Mouse (Mus musculus) frontal cortex, adult 2 months (tissue): ENCODE results near the gene Mgl2. TPM values are rescaled to one million over a fixed set of nuclear protein-coding genes. Genes with fewer than 3 reads are reported as not detected.
"Not testable (repeated sequence)": the region's sequence is repeated elsewhere in the genome, so short reads cannot be mapped to it uniquely, and the experiment has no call there.

Source experiments
- DNase-seq, 2 experiments: peaks; one replicate each; pipeline ENCODE4 v3.0.0; 2022; ENCODE audit warnings: low spot score in 1 of 2; ENCODE audit errors: extremely low spot score in 1 of 2
- polyA plus RNA-seq: library from polyadenylated mRNA; depleted of rRNA; stranded (reverse); fragments of >200 nt; gene quantifications from 2 replicates; pipeline ENCODE4 v1.2.3, GENCODE M21; 2012; rRNA removed

Gene Mgl2
- polyA plus RNA-seq, 1 experiment: 0.92 TPM

GRCm38 (mm10) chr11:70169471-70169870 is 39.3 kb downstream of the Mgl2 start:
- not testable (repeated sequence) for DNase-seq

GRCm38 (mm10) chr11:70170291-70170690 is 40.2 kb downstream of the Mgl2 start:
- no peak for DNase-seq

GRCm38 (mm10) chr11:70171181-70171580 is 41.1 kb downstream of the Mgl2 start:
- DNase-seq: no peak

- peak in 1 of 2 experiments; percentile 17 for DNase-seq
Observed at GRCm38 (mm10) chr11:70171847-70172246, 41.7 kb downstream of the Mgl2 start.

GRCm38 (mm10) chr11:70172298-70172697 is 42.2 kb downstream of the Mgl2 start:
- no peak for DNase-seq

- no peak for DNase-seq
Observed at GRCm38 (mm10) chr11:70174491-70174890, 44.4 kb downstream of the Mgl2 start.

GRCm38 (mm10) chr11:70177647-70178046 is 47.5 kb downstream of the Mgl2 start:
- no peak for DNase-seq

GRCm38 (mm10) chr11:70178311-70178710 is 48.2 kb downstream of the Mgl2 start:
- DNase-seq: no peak

- no peak for DNase-seq
Observed at GRCm38 (mm10) chr11:70178756-70179155, 48.6 kb downstream of the Mgl2 start.

- peak in 1 of 2 experiments; percentile 51 for DNase-seq
Observed at GRCm38 (mm10) chr11:70179401-70179800, 49.3 kb downstream of the Mgl2 start.

GRCm38 (mm10) chr11:70180496-70180895 is 50.4 kb downstream of the Mgl2 start:
- DNase-seq: no peak

- DNase-seq: no peak
Observed at GRCm38 (mm10) chr11:70185120-70185519, 55.0 kb downstream of the Mgl2 start.

Other genes starting within 250 kb of the Mgl2 start
- 1.6 and 1.8 TPM in 2 replicates for gene Kctd11, start 248.9 kb upstream of the Mgl2 start, polyA plus RNA-seq
- 0.24 and 0.27 TPM in 2 replicates for gene Acap1, start 234.8 kb upstream of the Mgl2 start, polyA plus RNA-seq
- 0.67 and 1.00 TPM in 2 replicates for gene 2810408A11Rik, start 229.3 kb upstream of the Mgl2 start, polyA plus RNA-seq
- 98.0 and 101 TPM in 2 replicates for gene Neurl4, start 229.3 kb upstream of the Mgl2 start, polyA plus RNA-seq
- gene Gps2, start 216.4 kb upstream of the Mgl2 start, polyA plus RNA-seq: 64.6 and 69.0 TPM in 2 replicates
- gene Eif5a, start 208.4 kb upstream of the Mgl2 start, polyA plus RNA-seq: 630 and 714 TPM in 2 replicates
- gene Ybx2, start 194.5 kb upstream of the Mgl2 start, polyA plus RNA-seq: 20.1 and 20.6 TPM in 2 replicates
- 1.4 and 2.1 TPM in 2 replicates for gene Slc2a4, start 182.1 kb upstream of the Mgl2 start, polyA plus RNA-seq
- gene Cldn7, start 165.6 kb upstream of the Mgl2 start, polyA plus RNA-seq: 0.10 and 0.34 TPM in 2 replicates
- 117 and 133 TPM in 2 replicates for gene Ctdnep1, start 149.2 kb upstream of the Mgl2 start, polyA plus RNA-seq
- gene Elp5, start 147.8 kb upstream of the Mgl2 start, polyA plus RNA-seq: 118 and 119 TPM in 2 replicates
- gene Gabarap, start 139.2 kb upstream of the Mgl2 start, polyA plus RNA-seq: 291 and 371 TPM in 2 replicates
- gene Phf23, start 134.6 kb upstream of the Mgl2 start, polyA plus RNA-seq: 38.9 and 42.2 TPM in 2 replicates
- gene Dvl2, start 129.7 kb upstream of the Mgl2 start, polyA plus RNA-seq: 34.9 and 35.3 TPM in 2 replicates
- gene Acadvl, start 114.9 kb upstream of the Mgl2 start, polyA plus RNA-seq: 69.8 and 74.0 TPM in 2 replicates
- gene Dlg4, start 113.4 kb upstream of the Mgl2 start, polyA plus RNA-seq: 697 and 762 TPM in 2 replicates
- 2.4 and 3.6 TPM in 2 replicates for gene Asgr1, start 76.2 kb upstream of the Mgl2 start, polyA plus RNA-seq
- 0.18 and 0.46 TPM in 2 replicates for gene Asgr2, start 37.7 kb upstream of the Mgl2 start, polyA plus RNA-seq
- gene Clec10a, start 25.9 kb downstream of the Mgl2 start, polyA plus RNA-seq: 0.90 and 2.4 TPM in 2 replicates
- gene Slc16a11, start 82.4 kb downstream of the Mgl2 start, polyA plus RNA-seq: 45.9 and 48.3 TPM in 2 replicates
- 5.5 and 7.7 TPM in 2 replicates for gene Slc16a13, start 90.7 kb downstream of the Mgl2 start, polyA plus RNA-seq
- gene Bcl6b, start 99.5 kb downstream of the Mgl2 start, polyA plus RNA-seq: 1.5 and 1.9 TPM in 2 replicates
- gene 0610010K14Rik, start 107.6 kb downstream of the Mgl2 start, polyA plus RNA-seq: 73.4 and 85.4 TPM in 2 replicates
- 10.7 and 11.8 TPM in 2 replicates for gene Gm21988, start 109.5 kb downstream of the Mgl2 start, polyA plus RNA-seq
- 321 and 335 TPM in 2 replicates for gene Rnasek, start 109.5 kb downstream of the Mgl2 start, polyA plus RNA-seq
- 3.5 and 4.0 TPM in 2 replicates for gene Alox12, start 125.0 kb downstream of the Mgl2 start, polyA plus RNA-seq
- 0.13 and 0.24 TPM in 2 replicates for gene Alox12e, start 192.3 kb downstream of the Mgl2 start, polyA plus RNA-seq
- gene Alox15, start 221.7 kb downstream of the Mgl2 start, polyA plus RNA-seq: 0.26 and 0.84 TPM in 2 replicates